Mouse (Mus musculus) testis, adult 2 months (tissue): ENCODE measurements around the gene Dcun1d4.

ENCODE experiments used
- CTCF ChIP-seq: fragments of 200-500 bp; IDR thresholded peaks from 2 replicates; pipeline ENCODE4 v1.5.1; 2012; ENCODE audit warnings: low read depth, mild to moderate bottlenecking, inconsistent platforms, low read length, moderate library complexity; ENCODE audit not compliant: control insufficient read depth, insufficient read depth, insufficient replicate concordance
- POLR2A ChIP-seq: fragments of 200-500 bp; IDR thresholded peaks from 2 replicates; pipeline ENCODE4 v1.6.1; 2012; ENCODE audit warnings: low read depth, mild to moderate bottlenecking, inconsistent platforms, low read length, moderate library complexity; ENCODE audit not compliant: control insufficient read depth

DNA sequence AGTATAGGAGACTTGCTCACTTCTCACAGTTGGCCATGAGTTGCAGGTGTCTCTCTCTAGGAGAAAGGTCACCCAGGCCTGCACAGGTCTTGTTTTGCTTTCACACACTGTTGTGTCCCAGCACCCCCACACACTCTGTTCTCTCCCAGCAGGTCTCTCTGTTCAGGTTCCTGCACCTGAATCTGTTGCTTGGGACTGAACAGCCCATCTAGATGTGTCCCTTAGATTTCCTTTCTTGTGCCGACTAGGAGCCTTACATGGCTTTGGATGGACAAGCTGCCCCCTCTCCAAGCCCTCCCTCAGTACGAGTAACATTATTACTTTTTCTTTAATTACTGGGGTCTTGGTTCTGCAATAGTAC, 59.7 kb downstream of the Dcun1d4 start:
- TF ChIP-seq POLR2A, result no peak
- no peak for TF ChIP-seq CTCF
